Mouse (Mus musculus): ENCODE measurements around the gene Pard3. TPM values are rescaled to one million over a fixed set of nuclear protein-coding genes. Genes with fewer than 3 reads are reported as not detected.
A peak's percentile ranks its signal among the peaks of the same experiment; 100 is the strongest.
"Not testable (repeated sequence)": the region's sequence is repeated elsewhere in the genome, so short reads cannot be mapped to it uniquely, and the experiment has no call there.

The Pard3 gene
- total RNA-seq, 1 experiment from 2014 or later = not detected

DNA sequence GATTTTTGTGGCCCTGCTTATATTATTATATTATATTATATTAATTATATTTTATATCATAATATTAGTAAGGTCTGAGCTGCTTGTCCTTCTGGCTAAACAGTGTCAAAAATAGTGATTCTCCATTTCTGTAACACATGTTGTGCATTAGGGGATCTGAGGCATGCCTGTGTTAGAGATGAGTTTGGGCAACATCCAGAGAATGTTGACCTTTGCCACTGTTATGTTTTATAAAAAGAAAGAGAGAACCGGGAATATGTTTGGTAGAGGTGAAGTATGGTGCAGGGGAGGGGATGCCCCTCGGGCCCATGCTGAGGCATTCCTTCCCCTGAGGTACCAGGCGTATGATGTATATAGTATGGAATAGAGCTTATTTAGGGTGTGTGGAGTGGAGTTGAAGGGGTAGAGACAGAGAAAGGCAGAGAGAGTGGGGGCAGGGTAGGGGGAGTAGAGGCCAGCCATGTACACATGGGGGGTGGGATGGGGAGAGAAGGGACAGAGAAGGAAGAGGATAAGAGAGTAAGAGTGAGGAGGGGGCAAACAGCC, 95.8 kb downstream of the Pard3 start:
- no peak for ATAC-seq (replicated peaks in 1 of 2; ENCODE audit: insufficient read depth in 1 of 2, low FRiP score in 2 of 2, low TSS enrichment in 1 of 2, low read depth in 1 of 2, poor library complexity in 2 of 2, severe bottlenecking in 2 of 2)

DNA sequence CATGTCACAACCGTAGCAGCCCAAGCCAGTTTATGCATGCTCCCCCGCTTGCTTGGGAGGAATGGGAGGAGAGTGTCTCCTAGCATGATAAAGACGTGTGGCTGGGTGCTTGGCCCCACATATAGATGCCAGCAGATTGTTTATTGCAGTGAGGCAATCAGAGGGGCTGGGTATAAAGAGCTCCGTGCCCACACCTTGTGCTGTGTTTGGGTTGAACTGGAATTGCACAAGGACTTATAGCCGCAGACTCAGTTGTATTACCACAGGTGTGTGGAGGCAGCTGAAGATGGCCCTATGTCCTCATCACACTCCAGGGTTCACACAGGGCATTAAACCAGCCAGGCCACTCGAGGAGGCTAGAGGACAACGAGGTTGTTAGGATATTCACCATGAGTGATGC, 98.2 kb downstream of the Pard3 start:
- no peak for ATAC-seq (replicated peaks in 1 of 2; ENCODE audit: insufficient read depth in 1 of 2, low FRiP score in 2 of 2, low TSS enrichment in 1 of 2, low read depth in 1 of 2, poor library complexity in 2 of 2, severe bottlenecking in 2 of 2)

DNA sequence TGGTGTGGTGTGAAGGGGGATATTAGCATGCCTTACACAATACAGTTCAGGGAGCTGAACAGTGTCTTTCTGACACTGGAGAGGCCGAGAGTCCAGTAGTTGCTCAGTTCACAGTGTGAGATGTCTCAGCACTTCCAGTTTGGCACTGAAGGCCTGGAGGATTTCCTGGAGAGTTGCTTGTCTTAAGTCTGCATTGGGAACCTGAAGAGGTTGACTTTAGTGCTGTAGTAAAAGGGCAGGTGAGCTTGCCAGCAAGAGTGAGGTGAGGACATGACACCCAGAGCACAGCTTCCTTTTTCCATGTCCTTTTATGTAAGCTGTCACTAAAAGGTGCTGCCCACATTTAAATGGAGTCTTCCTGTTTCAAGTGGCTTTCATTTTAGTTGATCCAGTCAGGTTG, 99.1 kb downstream of the Pard3 start:
- ATAC-seq (replicated peaks in 1 of 2; ENCODE audit: insufficient read depth in 1 of 2, low FRiP score in 2 of 2, low TSS enrichment in 1 of 2, low read depth in 1 of 2, poor library complexity in 2 of 2, severe bottlenecking in 2 of 2) = no peak

DNA sequence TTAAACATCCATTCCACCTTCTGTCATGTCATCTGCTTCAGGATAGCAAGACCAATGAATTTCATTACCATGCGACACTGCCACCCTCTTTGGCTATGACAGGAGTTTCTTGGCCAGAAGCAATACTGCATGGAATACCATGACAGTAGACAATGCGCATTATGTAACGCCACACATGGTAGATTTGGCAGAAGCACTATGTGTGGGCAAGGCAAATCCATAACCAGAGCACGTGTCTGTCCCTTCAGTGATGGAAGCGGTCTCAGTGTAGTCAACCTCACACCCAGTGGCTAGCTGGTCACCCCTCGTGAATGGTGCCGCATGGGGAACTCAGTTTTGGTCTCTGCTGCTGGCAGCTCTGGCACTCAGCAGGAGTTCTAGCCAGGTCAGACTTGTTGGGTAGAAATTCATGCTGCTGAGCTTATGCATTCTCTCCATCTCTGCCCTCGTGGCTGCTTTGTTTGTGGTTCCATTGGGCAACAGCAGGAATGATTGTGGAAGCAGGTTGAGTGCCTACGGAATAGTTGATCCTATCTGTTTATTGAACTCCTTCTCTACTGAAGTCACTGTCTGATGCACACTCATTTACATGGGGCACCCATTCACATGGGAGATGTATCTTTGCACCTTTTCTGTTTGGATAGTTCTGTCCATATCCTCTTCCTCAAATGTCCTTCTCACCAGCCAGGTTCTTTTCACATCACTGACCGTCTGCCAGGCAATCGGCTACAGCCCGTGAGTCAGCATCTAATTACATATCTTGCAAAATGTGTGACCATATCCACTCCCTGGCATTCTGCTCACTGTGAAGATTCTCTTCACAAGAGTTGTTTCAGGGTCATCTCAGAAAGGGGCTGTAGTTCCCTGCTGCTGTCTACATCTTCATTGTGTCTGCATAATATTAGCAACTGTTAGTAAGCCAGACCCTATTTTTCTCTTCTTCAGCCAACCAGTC, 100.9 kb downstream of the Pard3 start:
- no peak for ATAC-seq (replicated peaks in 1 of 2; ENCODE audit: insufficient read depth in 1 of 2, low FRiP score in 2 of 2, low TSS enrichment in 1 of 2, low read depth in 1 of 2, poor library complexity in 2 of 2, severe bottlenecking in 2 of 2)

DNA sequence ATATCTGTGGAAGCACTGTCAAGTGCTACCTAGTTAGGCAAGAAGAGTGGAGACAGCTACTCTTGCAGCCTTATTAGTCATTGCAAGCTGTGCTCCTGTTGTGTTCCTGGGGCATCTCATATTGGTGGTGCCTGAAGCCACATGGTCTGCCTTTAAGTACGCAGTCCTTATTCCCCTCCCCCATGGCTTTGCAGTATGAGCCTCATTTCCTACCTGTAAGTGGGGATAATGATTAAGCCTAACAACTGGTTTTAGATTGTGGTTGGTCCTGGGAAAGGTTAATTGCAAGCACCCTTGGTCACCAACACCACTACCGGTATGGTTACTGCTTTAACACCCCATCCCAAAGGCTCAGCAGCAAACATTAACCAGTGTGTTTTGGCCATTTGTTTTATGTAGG, 104.8 kb downstream of the Pard3 start:
- ATAC-seq (replicated peaks in 1 of 2; ENCODE audit: insufficient read depth in 1 of 2, low FRiP score in 2 of 2, low TSS enrichment in 1 of 2, low read depth in 1 of 2, poor library complexity in 2 of 2, severe bottlenecking in 2 of 2) = no peak

DNA sequence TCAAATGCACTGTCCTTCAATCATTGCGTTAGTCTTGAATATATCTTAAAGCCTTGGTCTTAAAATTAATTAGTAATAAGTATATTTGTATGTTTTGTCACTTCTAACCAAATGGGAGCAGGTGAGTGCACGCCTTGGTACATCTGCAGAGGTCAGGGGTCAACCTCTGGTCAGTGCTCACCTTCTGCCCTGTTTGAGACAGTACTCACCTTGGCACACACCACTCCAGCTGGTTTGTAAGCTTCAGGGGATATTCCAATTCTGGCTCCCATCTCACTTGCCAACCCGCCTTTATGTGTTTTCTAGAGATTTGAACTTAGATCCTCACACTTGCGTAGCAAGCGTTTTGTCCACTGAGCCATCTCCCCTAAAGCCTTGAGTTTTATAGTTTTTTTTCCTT, 105.7 kb downstream of the Pard3 start:
- ATAC-seq (replicated peaks in 1 of 2; ENCODE audit: insufficient read depth in 1 of 2, low FRiP score in 2 of 2, low TSS enrichment in 1 of 2, low read depth in 1 of 2, poor library complexity in 2 of 2, severe bottlenecking in 2 of 2) = no peak

DNA sequence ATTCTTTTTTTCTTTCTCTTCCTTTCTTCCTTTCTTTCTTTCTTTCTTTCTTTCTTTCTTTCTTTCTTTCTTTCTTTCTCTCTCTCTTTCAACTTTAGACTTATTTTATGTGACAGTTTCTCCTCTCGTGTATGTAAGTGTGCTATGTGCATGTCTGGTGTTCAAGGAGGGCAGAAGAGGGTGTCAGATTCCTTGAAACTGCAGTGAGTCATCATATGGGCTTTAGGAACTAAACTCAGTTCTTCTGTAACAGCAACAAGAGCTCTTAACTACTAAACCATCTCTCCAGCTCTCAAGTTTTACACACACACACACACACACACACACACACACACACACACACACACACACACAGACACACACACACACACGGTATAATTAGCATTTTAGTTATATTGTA, 106.7 kb downstream of the Pard3 start:
- not testable (repeated sequence) for ATAC-seq (replicated peaks in 1 of 2; ENCODE audit: insufficient read depth in 1 of 2, low FRiP score in 2 of 2, low TSS enrichment in 1 of 2, low read depth in 1 of 2, poor library complexity in 2 of 2, severe bottlenecking in 2 of 2)

DNA sequence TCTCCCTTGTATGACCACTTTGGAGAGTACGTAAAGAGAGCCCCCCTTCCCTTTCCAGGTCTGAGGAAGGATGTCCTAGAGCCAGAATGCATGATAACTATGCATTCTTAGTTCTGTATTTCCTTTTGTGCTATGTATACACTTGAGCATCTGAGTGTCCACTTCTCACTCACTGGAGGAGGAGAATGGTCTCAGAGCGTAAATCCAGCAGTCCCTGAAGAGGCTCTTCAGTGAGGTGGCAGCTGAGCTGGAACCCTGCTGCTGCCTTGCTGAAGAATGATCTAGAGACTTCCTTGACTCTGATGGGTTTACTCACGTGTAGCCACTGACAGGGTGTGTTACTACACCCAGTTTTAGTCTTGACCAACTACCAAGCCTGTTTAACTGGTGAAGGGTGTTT, 107.2 kb downstream of the Pard3 start:
- no peak for ATAC-seq (replicated peaks in 1 of 2; ENCODE audit: insufficient read depth in 1 of 2, low FRiP score in 2 of 2, low TSS enrichment in 1 of 2, low read depth in 1 of 2, poor library complexity in 2 of 2, severe bottlenecking in 2 of 2)

DNA sequence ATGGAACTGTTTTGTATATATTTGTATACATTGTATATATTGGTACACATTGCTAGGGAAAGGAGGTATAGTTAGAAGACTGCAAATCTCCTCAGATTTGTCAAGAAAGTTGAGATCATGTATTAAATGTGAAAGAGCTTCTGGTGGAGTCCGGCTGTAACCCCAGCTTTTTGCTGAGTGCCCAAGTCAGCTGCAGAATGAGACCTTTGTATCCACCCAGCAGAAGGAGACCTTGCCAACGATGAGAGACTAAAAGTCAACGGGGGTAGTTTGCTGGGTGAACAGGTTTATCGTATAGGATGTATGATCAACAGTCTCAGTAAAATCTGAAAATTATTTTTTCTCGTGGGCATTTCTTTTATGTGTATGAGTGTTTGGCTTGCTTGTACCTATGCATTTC, 109.8 kb downstream of the Pard3 start:
- no peak for ATAC-seq (replicated peaks in 1 of 2; ENCODE audit: insufficient read depth in 1 of 2, low FRiP score in 2 of 2, low TSS enrichment in 1 of 2, low read depth in 1 of 2, poor library complexity in 2 of 2, severe bottlenecking in 2 of 2)

DNA sequence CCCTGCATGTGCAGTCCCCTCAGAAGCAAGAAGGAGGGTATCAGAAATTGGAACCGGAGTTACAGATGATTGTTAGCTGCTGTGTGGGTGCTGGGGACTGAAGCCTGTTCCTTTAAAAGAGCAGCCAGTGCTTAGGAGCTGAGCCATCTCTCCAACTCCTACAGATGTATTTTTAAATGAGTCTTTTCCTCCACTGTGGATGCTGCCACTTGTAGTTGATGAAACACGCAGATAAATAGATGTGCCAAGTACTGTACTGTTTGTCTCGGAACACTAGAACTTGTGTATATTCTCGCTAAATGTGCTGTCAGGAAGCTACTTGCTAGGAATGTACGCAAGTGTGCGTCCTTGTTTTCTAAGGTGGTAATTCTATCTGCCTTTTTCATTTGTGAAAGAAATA, 110.7 kb downstream of the Pard3 start:
- ATAC-seq (replicated peaks in 1 of 2; ENCODE audit: insufficient read depth in 1 of 2, low FRiP score in 2 of 2, low TSS enrichment in 1 of 2, low read depth in 1 of 2, poor library complexity in 2 of 2, severe bottlenecking in 2 of 2) = no peak

DNA sequence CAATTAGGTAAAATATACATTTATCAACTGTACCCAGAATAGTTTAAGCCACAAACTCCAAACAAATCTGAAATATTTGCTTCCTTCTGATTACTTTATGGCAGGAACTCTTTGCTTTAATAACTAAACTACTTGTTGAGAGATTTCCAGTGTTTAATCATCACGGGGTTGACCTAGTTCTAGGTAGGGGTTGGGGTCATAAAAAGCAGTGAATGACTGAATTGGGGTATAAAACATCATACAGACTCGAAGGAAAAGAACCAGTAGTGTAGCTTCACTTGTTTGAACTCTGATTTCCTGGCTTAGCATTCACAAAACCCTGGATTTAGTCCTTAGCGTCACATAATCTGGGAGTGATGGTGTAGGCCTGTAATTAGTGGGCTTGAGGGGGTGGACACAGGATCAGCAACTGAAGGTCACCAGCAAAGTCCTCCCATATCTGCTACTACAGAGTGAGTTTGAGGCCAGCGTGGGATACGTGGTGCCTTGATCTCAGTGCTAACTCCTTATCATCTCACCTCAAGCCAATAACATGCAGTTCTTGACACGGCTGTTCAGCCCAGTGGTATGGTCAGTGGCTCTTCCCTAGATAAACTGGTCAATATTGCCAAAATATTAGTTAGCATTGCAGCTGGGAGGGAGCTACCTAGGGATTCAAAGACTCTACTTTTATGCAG, 111.6 kb downstream of the Pard3 start:
- ATAC-seq (replicated peaks in 1 of 2; ENCODE audit: insufficient read depth in 1 of 2, low FRiP score in 2 of 2, low TSS enrichment in 1 of 2, low read depth in 1 of 2, poor library complexity in 2 of 2, severe bottlenecking in 2 of 2) = no peak

DNA sequence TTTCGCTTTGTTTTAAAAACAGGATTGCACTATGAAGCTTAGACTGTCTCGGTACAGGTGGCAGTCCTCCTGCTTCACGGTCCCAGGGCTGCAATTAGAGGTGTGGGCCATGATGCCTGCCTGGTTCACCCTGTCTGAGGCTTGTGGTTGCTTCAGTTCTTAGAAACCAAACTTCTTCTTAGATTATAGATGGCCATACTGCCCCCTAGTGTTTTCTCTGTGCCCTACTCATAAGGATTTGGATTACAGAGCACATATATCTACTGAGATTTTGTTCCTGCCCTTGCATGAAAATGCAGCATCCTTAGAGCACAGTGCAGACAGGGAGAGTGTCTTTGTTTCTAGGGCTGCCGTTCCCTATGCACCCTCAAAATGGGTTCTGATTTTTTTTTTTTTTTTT, 114.9 kb downstream of the Pard3 start:
- ATAC-seq (replicated peaks in 1 of 2; ENCODE audit: insufficient read depth in 1 of 2, low FRiP score in 2 of 2, low TSS enrichment in 1 of 2, low read depth in 1 of 2, poor library complexity in 2 of 2, severe bottlenecking in 2 of 2) = peak; percentile 32 to 48; a peak in 1 of 4 replicates

DNA sequence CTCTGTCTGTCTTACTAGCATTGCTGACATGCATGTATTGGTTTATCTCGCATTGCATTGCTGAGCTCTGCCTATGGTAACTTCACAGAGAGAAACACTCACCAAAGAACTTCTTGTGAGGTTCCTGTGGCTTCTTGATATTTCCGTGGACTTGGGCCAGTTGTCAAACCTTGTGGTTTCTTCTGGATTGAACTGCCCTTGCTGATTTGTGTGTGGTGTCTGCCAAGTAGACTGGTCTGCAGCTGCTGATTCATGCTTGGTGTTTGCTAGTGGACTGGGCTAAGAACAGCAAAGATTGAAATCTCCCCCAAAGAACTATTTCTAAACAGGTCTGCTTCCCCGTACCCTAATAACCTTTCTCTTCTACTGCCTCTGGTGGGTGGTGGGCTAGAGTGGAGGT, 117.6 kb downstream of the Pard3 start:
- ATAC-seq (replicated peaks in 1 of 2; ENCODE audit: insufficient read depth in 1 of 2, low FRiP score in 2 of 2, low TSS enrichment in 1 of 2, low read depth in 1 of 2, poor library complexity in 2 of 2, severe bottlenecking in 2 of 2) = no peak

DNA sequence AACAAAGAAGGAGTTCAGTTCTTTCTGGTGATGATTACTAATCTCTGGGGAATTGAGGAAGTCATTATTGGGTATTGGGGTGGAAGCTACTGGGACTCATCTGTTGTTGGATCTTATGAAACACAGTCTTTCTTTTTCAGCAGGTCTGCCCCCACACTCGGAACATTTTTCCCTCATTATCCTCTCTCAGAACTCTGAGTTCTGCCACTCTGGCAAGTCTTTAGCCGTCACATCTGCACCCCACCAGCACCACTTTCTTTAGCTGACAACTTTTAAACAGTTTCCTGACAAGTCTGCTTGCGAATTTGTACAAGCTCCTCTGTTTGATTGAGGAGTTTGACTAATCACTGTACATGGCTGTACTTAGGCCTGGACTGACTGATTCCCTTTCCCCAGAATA, 118.4 kb downstream of the Pard3 start:
- ATAC-seq (replicated peaks in 1 of 2; ENCODE audit: insufficient read depth in 1 of 2, low FRiP score in 2 of 2, low TSS enrichment in 1 of 2, low read depth in 1 of 2, poor library complexity in 2 of 2, severe bottlenecking in 2 of 2) = no peak

DNA sequence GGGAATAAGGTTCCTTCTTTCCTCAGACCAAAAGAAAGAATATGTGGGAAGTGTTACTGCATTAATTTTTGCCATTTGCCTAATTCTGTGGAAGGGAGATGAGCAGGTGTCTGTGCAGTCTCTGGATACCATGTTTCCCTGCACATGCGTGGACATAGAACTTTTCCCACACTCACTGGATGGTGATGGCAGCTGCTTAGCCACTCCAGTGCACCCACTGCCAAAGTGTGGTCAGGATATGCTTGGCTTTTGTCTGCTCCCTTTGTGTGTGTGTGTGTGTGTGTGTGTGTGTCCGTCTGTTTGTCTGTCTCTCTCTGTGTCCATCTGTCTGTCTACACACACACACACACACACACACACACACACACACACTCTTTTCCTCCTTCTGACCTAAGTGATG, 119.8 kb downstream of the Pard3 start:
- no peak for ATAC-seq (replicated peaks in 1 of 2; ENCODE audit: insufficient read depth in 1 of 2, low FRiP score in 2 of 2, low TSS enrichment in 1 of 2, low read depth in 1 of 2, poor library complexity in 2 of 2, severe bottlenecking in 2 of 2)

DNA sequence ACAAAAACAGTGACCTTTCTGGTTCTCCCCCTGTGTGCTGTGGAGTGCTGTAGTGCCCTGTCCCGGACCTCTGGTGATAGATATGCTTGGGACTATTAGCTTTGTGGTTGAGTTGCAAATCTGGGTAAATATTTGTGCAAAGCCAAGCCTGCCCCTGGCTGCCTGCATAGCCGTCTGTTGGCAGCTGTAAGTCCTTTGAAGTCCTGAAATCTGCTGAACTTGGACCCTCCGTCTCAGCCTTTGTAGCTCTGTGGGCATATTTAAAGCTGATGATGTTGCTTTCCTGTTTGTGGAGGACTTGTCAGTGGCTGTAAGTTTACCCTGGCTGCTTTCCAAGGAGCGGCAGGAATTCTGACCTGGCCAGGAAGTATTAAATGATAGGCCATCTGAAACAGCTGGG, 120.3 kb downstream of the Pard3 start:
- ATAC-seq (replicated peaks in 1 of 2; ENCODE audit: insufficient read depth in 1 of 2, low FRiP score in 2 of 2, low TSS enrichment in 1 of 2, low read depth in 1 of 2, poor library complexity in 2 of 2, severe bottlenecking in 2 of 2) = no peak

DNA sequence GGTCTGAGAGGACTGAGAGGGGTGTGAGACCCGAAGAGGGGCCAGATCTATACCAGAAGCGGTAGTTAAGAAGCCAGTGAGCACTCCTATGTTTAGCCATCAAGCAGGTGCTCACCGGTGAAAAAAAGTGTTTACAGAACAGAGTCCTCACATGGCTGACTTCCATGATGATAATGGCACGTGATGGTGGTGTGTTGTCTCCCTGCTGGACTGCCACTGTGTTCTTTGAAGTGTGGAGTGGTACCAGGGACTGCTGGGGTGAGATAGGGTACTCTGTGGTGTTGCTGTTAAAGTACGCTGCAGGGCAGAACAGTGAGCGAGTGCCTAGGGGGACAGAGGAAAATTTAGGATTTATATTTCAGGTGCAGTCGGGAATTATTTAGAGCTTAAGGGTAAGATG, 122.2 kb downstream of the Pard3 start:
- ATAC-seq (replicated peaks in 1 of 2; ENCODE audit: insufficient read depth in 1 of 2, low FRiP score in 2 of 2, low TSS enrichment in 1 of 2, low read depth in 1 of 2, poor library complexity in 2 of 2, severe bottlenecking in 2 of 2) = no peak

DNA sequence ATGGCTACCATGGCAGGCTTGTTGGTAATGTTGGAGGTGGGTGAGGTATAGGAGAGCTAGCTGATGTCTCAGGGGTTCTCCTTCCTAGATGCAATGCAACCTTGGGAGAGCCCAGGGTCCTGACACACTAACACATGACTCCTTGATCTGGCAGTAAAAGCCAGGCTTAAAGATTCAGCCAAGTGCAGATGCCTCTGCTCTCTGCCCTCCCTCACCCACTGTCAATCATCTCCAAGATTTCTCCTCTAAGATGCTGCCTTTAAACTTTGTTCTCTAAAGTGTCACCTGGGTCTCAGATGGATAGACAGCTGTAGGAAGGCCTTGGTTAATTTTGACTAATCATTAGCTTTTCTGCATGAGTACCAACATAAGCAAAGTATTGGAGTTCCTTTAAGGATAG, 125.0 kb downstream of the Pard3 start:
- ATAC-seq (replicated peaks in 1 of 2; ENCODE audit: insufficient read depth in 1 of 2, low FRiP score in 2 of 2, low TSS enrichment in 1 of 2, low read depth in 1 of 2, poor library complexity in 2 of 2, severe bottlenecking in 2 of 2) = no peak

Measured in hematopoietic stem cell, adult 5-6 weeks (primary cell).